Mouse (Mus musculus) kidney, embryonic 16.5 days (tissue): Measurements from ENCODE around the gene Gm3448. TPM values are rescaled to one million over a fixed set of nuclear protein-coding genes. Genes with fewer than 3 reads are reported as not detected.
"Not testable (repeated sequence)": the region's sequence is repeated elsewhere in the genome, so short reads cannot be mapped to it uniquely, and the experiment has no call there.

Experiments
- ATAC-seq: fragments of 200-750 bp; cut with Nextera tagmentation; 2 replicates; pipeline ENCODE4 v1.8.0; 2017; ENCODE audit warnings: moderate TSS enrichment; ENCODE audit not compliant: low FRiP score, low TSS enrichment
- H3K27ac ChIP-seq: fragments of 300-500 bp; sonication (generic); 2 replicates; pipeline ENCODE4 v1.5.1; 2014; ENCODE audit warnings: low read length
- H3K27me3 ChIP-seq: fragments of 300-500 bp; sonication (generic); 2 replicates; pipeline ENCODE4 v1.6.1; 2014; ENCODE audit warnings: low read length, control low read depth, mixed read lengths; ENCODE audit not compliant: insufficient read depth
- H3K36me3 ChIP-seq: fragments of 300-500 bp; sonication (generic); 2 replicates; pipeline ENCODE4 v1.6.1; 2014; ENCODE audit warnings: low read length, control low read depth, mixed read lengths; ENCODE audit not compliant: insufficient read depth
- H3K4me1 ChIP-seq: fragments of 300-500 bp; sonication (generic); 2 replicates; pipeline ENCODE4 v1.6.1; 2014; ENCODE audit warnings: low read length, control low read depth, mixed read lengths; ENCODE audit not compliant: insufficient read depth
- H3K4me2 ChIP-seq: fragments of 300-500 bp; sonication (generic); replicated peaks from 2 replicates; pipeline ENCODE4 v1.6.1; 2014; ENCODE audit warnings: low read depth, low read length
- H3K4me3 ChIP-seq: fragments of 300-500 bp; sonication (generic); 2 replicates; pipeline ENCODE4 v1.5.1; 2014; ENCODE audit warnings: mild to moderate bottlenecking, low read length
- H3K9ac ChIP-seq: fragments of 300-500 bp; sonication (generic); replicated peaks from 2 replicates; pipeline ENCODE4 v1.6.1; 2014; ENCODE audit warnings: low read length
- H3K9me3 ChIP-seq: fragments of 300-500 bp; sonication (generic); 2 replicates; pipeline ENCODE4 v1.6.1; 2016; ENCODE audit warnings: low read length, control low read depth
- WGBS: fragments of 180-500 bp; shearing (Covaris S2); extraction: QIAGEN DNeasy Blood & Tissue Kit; methylation state at CpG from one replicate; pipeline ENCODE4 v1.1.7; 2014; 5-methylcytosine and 5-hydroxymethylcytosine counted together
- polyA plus RNA-seq: library from polyadenylated mRNA; unstranded; fragments of >200 nt; fragmentation: Nextera tagmentation; extraction: Ambion mirVana; gene quantifications from 2 replicates; pipeline ENCODE4 v1.2.1, GENCODE M21; 2015

The Gm3448 gene
- polyA plus RNA-seq, 1 experiment from 2014 or later: 3.0 TPM

DNA sequence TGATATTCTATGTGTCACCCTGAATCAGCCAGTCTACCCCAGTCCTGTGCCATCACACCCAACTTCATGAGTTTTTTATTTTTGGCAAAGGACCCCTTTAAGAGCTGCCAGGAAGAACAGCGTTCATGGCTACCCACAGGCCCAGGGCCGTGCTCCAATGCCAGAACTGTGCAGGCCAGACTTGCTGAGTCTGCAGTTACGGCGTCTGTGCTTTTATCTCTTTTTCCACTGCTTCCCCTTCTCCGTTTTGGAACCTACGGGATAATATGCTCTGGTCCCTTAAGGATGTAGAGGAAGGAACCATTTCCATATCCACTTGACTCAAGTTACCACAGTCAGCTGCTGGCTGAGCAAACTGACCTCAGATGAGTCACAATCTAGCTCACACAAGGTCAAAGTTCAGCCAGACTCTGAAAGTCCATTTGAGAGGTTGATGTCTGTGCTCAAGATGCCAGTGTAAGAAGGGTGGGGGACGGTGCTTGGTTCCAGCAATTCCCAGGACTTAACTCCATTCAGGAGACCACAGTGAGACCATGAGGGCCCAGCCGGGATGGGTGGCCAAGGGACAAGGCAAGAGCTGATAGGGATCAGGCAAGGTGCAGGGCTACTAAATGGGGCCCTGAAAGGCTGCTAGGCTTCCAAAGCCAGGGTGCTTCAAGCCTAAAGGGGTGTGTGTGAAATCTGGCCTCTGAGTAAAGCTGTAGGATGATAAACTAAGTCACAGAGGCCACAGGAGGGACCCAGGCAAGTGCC is 26.9 kb upstream of the Gm3448 start:
- Histone ChIP-seq H3K4me3 (no peak overlapping the region), H3K9ac (no peak overlapping the region), H3K36me3 (peaks cover 6% of the 10 kb centered on the region; the same call in 1 of the 2 replicates), H3K9me3 (no peaks in the 10 kb centered on the region), H3K27ac (no peak overlapping the region), H3K27me3 (no peaks in the 10 kb centered on the region), H3K4me1 (peaks cover 10% of the 10 kb centered on the region), H3K4me2 (no peak overlapping the region)
- 42% methylated on average over 8 of the region's 8 CpGs for WGBS
- no peak for ATAC-seq

DNA sequence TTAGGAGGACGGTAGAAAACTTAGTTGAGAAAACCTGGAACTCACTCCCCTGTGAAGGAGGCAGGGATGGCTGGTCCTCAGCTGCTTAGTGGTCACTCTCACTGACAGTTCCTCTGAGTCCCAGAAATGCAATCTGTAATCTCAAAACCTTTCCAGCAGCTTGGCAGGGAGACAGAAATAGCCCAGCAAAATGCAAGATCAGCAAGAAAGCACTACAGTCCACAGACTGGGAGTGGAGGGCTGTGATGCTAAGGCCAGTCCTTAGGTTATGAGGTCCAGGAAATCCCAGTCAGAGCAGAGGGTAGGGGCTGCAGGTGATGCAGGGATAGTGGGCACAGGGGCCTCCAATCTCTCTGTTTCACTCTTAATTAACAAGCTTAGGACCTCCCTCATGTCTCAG is 25.6 kb upstream of the Gm3448 start:
- Histone ChIP-seq H3K9me3 (no peaks in the 10 kb centered on the region), H3K4me2 (no peak overlapping the region), H3K36me3 (peaks cover 8% of the 10 kb centered on the region), H3K27ac (no peak overlapping the region), H3K4me3 (no peak overlapping the region), H3K9ac (no peak overlapping the region), H3K27me3 (no peaks in the 10 kb centered on the region), H3K4me1 (peaks cover 10% of the 10 kb centered on the region)
- no peak for ATAC-seq
- 55% methylated on average over 1 of the region's 1 CpGs for WGBS

DNA sequence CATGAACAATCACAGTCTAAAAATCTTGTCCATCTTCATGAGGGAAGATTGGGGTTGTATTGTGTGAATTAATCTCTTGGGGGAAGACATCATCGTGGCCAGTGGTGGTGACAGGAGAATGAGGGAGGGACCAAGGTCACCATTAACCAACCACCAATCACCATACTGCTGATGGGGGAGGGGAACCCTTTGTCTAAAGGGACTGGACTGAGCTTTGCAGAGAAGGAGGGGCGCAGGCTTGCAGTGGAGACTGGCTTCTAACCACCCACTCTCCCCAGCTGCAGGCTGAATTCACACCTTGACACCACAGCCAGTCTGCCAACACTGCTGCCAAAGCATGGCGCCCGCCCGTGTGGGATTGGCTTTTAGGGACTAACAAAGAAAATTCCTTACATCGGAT is 24.7 kb upstream of the Gm3448 start:
- Histone ChIP-seq H3K27me3 (no peaks in the 10 kb centered on the region), H3K27ac (no peak overlapping the region), H3K4me3 (peak overlapping the region; percentile 3; the same call in 1 of the 2 replicates), H3K4me1 (peaks cover 10% of the 10 kb centered on the region), H3K36me3 (peaks cover 13% of the 10 kb centered on the region), H3K9ac (0 out of 2 replicates have a peak overlapping the region, but pooled peaks have one; percentile 28), H3K4me2 (peak overlapping the region; percentile 38), H3K9me3 (no peaks in the 10 kb centered on the region)
- 36% methylated on average over 6 of the region's 6 CpGs for WGBS
- ATAC-seq: peak; percentile 76; the same call in 1 of the 2 replicates

DNA sequence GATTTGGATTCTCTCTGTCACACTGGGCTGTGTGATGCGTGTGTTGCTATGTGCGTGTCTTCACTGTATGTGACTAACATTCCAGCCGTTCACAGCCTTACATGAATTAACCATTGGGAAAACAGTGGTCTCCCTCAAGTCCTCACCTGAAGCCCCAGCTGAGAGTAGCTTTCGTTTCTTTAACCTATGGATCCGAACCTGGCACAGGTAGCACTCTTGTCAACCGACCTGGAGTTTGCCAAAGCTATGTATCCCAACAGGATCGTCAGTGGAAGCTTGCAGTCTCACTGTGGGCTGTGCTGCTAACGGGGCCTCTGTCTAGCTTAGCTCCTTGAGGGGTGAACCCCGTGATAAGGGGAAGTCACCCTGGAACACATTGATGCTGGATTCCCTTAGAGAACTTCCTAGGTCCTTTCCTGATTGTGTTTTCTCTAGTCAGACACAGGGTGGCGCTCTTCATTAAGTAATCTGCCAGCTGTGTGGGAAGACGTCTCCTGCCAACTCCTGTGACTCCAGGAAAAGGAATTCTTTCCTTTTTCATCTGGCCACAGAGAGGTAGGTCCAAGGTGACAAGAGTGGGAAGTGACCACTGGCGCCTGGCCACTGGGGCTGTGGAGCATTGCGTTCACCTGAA is 24.2 kb upstream of the Gm3448 start:
- Histone ChIP-seq H3K36me3 (peaks cover 16% of the 10 kb centered on the region), H3K4me2 (peak overlapping the region; percentile 38), H3K27me3 (no peaks in the 10 kb centered on the region), H3K4me1 (peaks cover 10% of the 10 kb centered on the region), H3K9me3 (no peaks in the 10 kb centered on the region), H3K9ac (0 out of 2 replicates have a peak overlapping the region, but pooled peaks have one; percentile 28), H3K27ac (no peak overlapping the region), H3K4me3 (peak overlapping the region; percentile 3; the same call in 1 of the 2 replicates)
- ATAC-seq: peak; percentile 84
- 39% methylated on average over 13 of the region's 13 CpGs for WGBS

DNA sequence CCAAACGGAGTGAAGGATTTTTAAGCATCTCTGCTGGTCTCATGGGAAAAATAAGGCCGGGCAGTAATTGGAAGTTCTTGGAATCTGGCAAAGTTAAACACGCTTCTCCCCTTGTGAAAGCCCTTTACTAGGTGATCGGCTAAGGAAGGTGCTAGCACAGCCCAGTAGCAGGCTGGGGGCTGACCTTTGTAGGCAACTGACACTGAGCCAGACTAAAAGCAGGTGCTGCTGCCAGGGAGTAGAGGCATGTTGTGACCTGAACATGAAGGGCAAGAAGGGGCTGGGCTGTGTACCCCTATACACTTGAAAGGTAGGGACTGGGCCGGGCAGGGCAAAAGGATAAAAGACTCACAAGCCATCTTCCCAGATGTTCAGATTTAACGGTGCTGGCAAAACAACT is 19.0 kb upstream of the Gm3448 start:
- H3K4me1 ChIP-seq: no peaks in the 10 kb centered on the region
- H3K9ac ChIP-seq: no peak overlapping the region
- WGBS: 88% methylated on average over 6 of the region's 6 CpGs
- H3K36me3 ChIP-seq: peaks cover 39% of the 10 kb centered on the region
- no peaks in the 10 kb centered on the region for H3K27me3 ChIP-seq
- no peak for ATAC-seq
- H3K27ac ChIP-seq: no peak overlapping the region
- H3K9me3 ChIP-seq: no peaks in the 10 kb centered on the region
- no peak overlapping the region for H3K4me2 ChIP-seq
- H3K4me3 ChIP-seq: no peak overlapping the region

DNA sequence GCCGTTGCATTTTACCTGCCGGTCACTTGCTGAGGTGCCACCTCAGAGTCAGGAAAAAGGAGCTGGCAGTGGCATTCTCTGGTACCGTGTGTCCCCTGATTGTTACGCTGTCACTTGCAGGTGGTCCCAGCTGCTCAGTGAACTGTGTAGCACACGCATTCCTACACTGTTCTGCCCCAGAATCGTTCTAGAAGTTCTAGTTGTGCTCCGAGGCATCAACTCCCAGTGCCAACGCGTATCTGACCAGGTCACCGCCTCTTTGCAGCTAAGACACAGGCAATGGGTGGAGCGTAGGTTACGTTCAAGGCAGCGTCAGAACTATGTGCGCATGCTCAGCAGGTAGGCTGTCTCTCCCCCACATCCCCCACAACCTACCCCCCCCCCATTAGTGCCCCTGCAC is 18.3 kb upstream of the Gm3448 start:
- no peak overlapping the region for H3K4me2 ChIP-seq
- WGBS: 95% methylated on average over 14 of the region's 14 CpGs
- no peak overlapping the region for H3K27ac ChIP-seq
- H3K36me3 ChIP-seq: peaks cover 39% of the 10 kb centered on the region
- ATAC-seq: no peak
- no peak overlapping the region for H3K4me3 ChIP-seq
- no peaks in the 10 kb centered on the region for H3K9me3 ChIP-seq
- H3K27me3 ChIP-seq: no peaks in the 10 kb centered on the region
- H3K4me1 ChIP-seq: no peaks in the 10 kb centered on the region
- H3K9ac ChIP-seq: no peak overlapping the region

DNA sequence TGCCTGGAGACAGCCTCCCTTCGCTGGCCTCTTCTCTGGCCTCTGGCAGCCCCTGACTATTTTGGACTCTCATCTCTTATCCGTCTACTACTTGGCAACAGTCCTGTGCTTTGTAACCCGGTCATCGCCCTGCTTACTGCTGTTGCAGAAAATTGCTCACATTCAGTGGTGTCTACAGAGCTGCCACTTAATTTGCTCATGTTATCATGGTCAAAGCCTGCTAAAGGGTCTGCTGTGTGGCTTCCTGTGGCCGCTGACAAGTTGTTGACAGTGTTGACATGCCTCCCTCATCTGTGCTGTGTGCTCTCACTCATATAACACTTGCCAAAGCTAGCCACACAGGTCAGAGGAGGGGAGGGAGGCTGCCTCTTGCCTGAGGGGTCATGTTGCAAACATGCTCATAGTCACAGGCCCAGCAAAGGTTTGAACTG is 16.8 kb upstream of the Gm3448 start:
- H3K27ac ChIP-seq: no peak overlapping the region
- no peak for ATAC-seq
- H3K4me1 ChIP-seq: no peaks in the 10 kb centered on the region
- H3K9me3 ChIP-seq: no peaks in the 10 kb centered on the region
- H3K27me3 ChIP-seq: no peaks in the 10 kb centered on the region
- H3K36me3 ChIP-seq: peaks cover 32% of the 10 kb centered on the region
- H3K9ac ChIP-seq: no peak overlapping the region
- no peak overlapping the region for H3K4me3 ChIP-seq
- WGBS: 82% methylated on average over 5 of the region's 5 CpGs
- H3K4me2 ChIP-seq: no peak overlapping the region

DNA sequence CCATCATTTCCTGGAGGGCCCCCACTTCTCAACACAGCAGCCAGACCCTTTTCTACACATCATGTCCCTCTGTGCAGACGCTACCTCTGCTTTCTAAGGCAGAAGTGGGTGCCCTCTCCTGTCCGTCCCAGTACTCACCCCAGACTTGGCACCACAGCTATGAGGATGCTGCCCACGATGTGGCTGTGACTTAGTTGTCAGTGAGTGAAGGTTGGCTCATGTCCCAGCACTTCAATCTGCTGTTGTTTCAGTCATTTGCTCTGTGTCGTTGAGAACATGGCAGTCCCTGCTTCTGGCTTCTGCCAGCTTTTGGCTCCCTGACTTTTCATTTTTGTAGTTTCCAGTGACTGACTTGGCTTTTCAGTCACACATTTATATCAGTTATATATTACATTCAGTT is 14.6 kb upstream of the Gm3448 start:
- H3K9me3 ChIP-seq: no peaks in the 10 kb centered on the region
- no peak for ATAC-seq
- H3K36me3 ChIP-seq: peaks cover 24% of the 10 kb centered on the region; the same call in 1 of the 2 replicates
- 85% methylated on average over 4 of the region's 4 CpGs for WGBS
- H3K4me2 ChIP-seq: no peak overlapping the region
- H3K4me3 ChIP-seq: no peak overlapping the region
- H3K4me1 ChIP-seq: no peaks in the 10 kb centered on the region
- H3K9ac ChIP-seq: no peak overlapping the region
- H3K27me3 ChIP-seq: no peaks in the 10 kb centered on the region
- no peak overlapping the region for H3K27ac ChIP-seq

DNA sequence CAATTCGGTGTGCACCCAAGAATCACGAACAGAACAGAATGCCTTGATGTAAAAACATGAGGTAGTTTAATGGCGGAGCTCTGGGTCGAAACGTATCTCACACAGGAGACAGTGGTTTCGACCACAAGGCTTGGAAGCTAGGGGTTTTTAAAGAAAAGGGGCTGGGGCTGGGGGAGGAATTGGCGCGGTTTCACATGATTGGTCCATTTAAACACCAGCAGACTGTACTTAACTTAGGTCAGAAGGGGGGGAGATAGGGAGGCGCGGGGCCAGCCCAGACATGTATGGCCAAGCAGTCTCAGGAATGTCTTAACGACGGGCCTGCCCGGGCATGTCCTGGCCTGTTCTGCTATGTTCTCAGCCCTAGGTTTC is 12.5 kb upstream of the Gm3448 start:
- H3K9ac ChIP-seq, H3K36me3 ChIP-seq, H3K4me2 ChIP-seq, H3K4me3 ChIP-seq, H3K4me1 ChIP-seq, H3K9me3 ChIP-seq, H3K27ac ChIP-seq, H3K27me3 ChIP-seq, ATAC-seq: not testable (repeated sequence)
- WGBS: 87% methylated on average over 10 of the region's 13 CpGs

DNA sequence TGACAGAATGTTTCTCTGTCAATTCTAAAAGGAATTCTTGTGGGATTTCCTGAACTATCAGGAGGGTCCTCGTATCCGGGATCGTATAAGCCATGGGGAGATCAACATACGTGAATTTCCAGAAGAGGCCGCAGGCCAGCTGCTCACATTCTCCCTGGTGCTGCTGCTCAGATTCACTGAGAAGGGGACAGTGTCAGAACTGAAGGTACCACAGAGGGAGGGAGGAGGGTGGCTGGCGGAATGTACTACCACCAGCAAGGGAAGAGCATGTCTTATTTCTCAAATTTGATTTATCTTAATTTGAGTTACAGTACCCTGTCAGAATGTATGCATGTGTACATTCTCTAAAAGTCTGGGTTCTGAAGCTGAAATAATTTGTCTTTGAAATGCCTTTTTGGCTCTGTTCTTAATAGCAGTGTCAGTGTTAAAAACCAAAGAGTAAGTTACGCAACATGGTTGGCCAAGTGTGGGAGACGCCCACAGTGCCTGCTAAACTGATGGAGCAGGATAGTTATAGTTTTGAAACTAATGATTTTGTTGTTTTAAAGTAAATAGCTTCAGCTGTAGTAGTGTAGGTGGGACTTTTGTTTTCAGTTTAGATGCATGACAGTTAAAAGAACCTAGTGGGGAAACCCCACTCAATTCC is 12.0 kb upstream of the Gm3448 start:
- H3K36me3 ChIP-seq, H3K27me3 ChIP-seq, ATAC-seq, H3K27ac ChIP-seq, H3K4me1 ChIP-seq, H3K4me2 ChIP-seq, H3K4me3 ChIP-seq, H3K9ac ChIP-seq, H3K9me3 ChIP-seq: not testable (repeated sequence)
- 96% methylated on average over 5 of the region's 8 CpGs for WGBS
